Mouse (Mus musculus) heart, postnatal 0 days (tissue): ENCODE results near the gene Doc2b.

ENCODE experiments used
- CTCF ChIP-seq: IDR thresholded peaks from 2 replicates; pipeline ENCODE4 v1.5.1; 2016; ENCODE audit warnings: antibody characterized with exemption, control low read depth, low read depth
- EP300 ChIP-seq: IDR thresholded peaks from 2 replicates; pipeline ENCODE4 v1.6.1; 2016; ENCODE audit warnings: antibody characterized with exemption, low read depth

DNA sequence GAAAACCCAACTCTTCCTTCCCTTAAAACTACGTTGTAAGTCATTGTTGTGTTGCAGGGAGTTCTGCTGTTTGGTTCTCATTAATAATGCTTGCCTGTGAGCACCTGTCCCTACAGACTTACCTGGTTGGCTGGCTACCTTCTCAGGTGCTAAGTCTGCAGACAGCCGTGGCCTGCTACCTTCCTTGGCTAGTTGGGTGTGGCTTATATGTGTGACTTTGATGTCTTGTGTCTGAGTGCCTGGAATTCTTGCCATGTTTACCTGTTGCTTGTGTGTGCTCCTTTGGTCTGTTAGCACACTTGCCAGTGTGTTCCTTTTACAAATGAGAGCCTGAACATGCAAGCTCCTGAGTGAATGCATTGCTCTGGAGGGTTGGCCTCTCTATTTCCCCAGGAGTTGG lies 33.1 kb downstream of the Doc2b start:
- TF ChIP-seq EP300 (no peak), CTCF (no peak)
